Mouse (Mus musculus) MEL (cell line): ENCODE results near the gene Nudt9. TPM values are rescaled to one million over a fixed set of nuclear protein-coding genes. Genes with fewer than 3 reads are reported as not detected.

Source experiments
- DNase-seq: peaks from one replicate; pipeline ENCODE4 v3.0.0; 2011; ENCODE audit warnings: low read depth, low spot score
- H3K27ac ChIP-seq: 2 replicates; pipeline ENCODE4 v1.5.1; 2012; ENCODE audit warnings: low read depth, mild to moderate bottlenecking, control low read depth, low read length, moderate library complexity; ENCODE audit not compliant: control insufficient read depth
- H3K27me3 ChIP-seq, 2 experiments: fragments of 150-350 bp in 1 of 2; sonication (generic) in 1 of 2; 2 replicates each; pipeline ENCODE4 v1.6.1; 2012; ENCODE audit warnings: low read length in 2 of 2, mild to moderate bottlenecking in 2 of 2, improper control_type of control experiment in 1 of 2, moderate library complexity in 1 of 2; ENCODE audit not compliant: insufficient read depth in 2 of 2, control insufficient read depth in 1 of 2
- H3K36me3 ChIP-seq, 2 experiments: 2 replicates each; pipeline ENCODE4 v1.6.1; 2012 to 2014; ENCODE audit warnings: low read length in 2 of 2, improper control_type of control experiment in 1 of 2, inconsistent platforms in 1 of 2, mild to moderate bottlenecking in 1 of 2; ENCODE audit not compliant: insufficient read depth in 2 of 2, control insufficient read depth in 1 of 2
- H3K4me1 ChIP-seq, 2 experiments: fragments of 150-350 bp in 1 of 2; sonication (generic) in 1 of 2; 2 replicates each; pipeline ENCODE4 v1.6.1; 2012; ENCODE audit warnings: low read length in 2 of 2, improper control_type of control experiment in 1 of 2, mild to moderate bottlenecking in 1 of 2; ENCODE audit not compliant: insufficient read depth in 2 of 2, control insufficient read depth in 1 of 2
- H3K4me3 ChIP-seq, 2 experiments: fragments of 150-350 bp in 1 of 2; sonication (generic) in 1 of 2; 2 replicates each; pipeline ENCODE4 v1.5.1; 2012; ENCODE audit warnings: low read depth in 2 of 2, low read length in 2 of 2, mild to moderate bottlenecking in 2 of 2, moderate library complexity in 2 of 2, control low read depth in 1 of 2, improper control_type of control experiment in 1 of 2; ENCODE audit not compliant: control insufficient read depth in 1 of 2, insufficient read depth in 1 of 2
- H3K79me2 ChIP-seq: 2 replicates; pipeline ENCODE4 v1.6.1; 2012; ENCODE audit warnings: mild to moderate bottlenecking, low read length, moderate library complexity; ENCODE audit not compliant: control insufficient read depth, poor library complexity, insufficient read depth
- H3K9ac ChIP-seq: 2 replicates; pipeline ENCODE4 v1.6.1; 2012; ENCODE audit warnings: low read depth, mild to moderate bottlenecking, control low read depth, low read length, moderate library complexity; ENCODE audit not compliant: control insufficient read depth, poor library complexity, severe bottlenecking
- H3K9me3 ChIP-seq: fragments of 150-350 bp; sonication (generic); replicated peaks from 2 replicates; pipeline ENCODE4 v1.6.1; 2012; ENCODE audit warnings: mild to moderate bottlenecking, low read length, improper control_type of control experiment, moderate library complexity; ENCODE audit not compliant: insufficient read depth
- CHD1 ChIP-seq: IDR thresholded peaks from 2 replicates; pipeline ENCODE4 v1.6.1; 2012; ENCODE audit warnings: low read depth, mild to moderate bottlenecking, inconsistent platforms, low read length, improper control_type of control experiment
- CHD2 ChIP-seq: IDR thresholded peaks from 2 replicates; pipeline ENCODE4 v1.6.1; 2011; ENCODE audit warnings: low read length, improper control_type of control experiment
- ELF1 ChIP-seq: IDR thresholded peaks from 2 replicates; pipeline ENCODE4 v1.6.1; 2014; ENCODE audit warnings: low read depth, mild to moderate bottlenecking, inconsistent platforms, low read length, improper control_type of control experiment, moderate library complexity
- EP300 ChIP-seq, 2 experiments: IDR thresholded peaks; 2 replicates each; pipeline ENCODE4 v1.6.1; 2011; ENCODE audit warnings: improper control_type of control experiment in 2 of 2, low read length in 2 of 2, low read depth in 1 of 2, mild to moderate bottlenecking in 1 of 2
- ETS1 ChIP-seq: IDR thresholded peaks from 2 replicates; pipeline ENCODE4 v1.6.1; 2012; ENCODE audit warnings: low read depth, mild to moderate bottlenecking, inconsistent platforms, low read length, improper control_type of control experiment, moderate library complexity
- GABPA ChIP-seq: IDR thresholded peaks from 2 replicates; pipeline ENCODE4 v1.6.1; 2012; ENCODE audit warnings: low read depth, mild to moderate bottlenecking, inconsistent platforms, low read length, improper control_type of control experiment, moderate library complexity
- GATA1 ChIP-seq: IDR thresholded peaks from 2 replicates; pipeline ENCODE4 v1.6.1; 2011; ENCODE audit warnings: low read depth, low read length, improper control_type of control experiment
- JUND ChIP-seq: IDR thresholded peaks from 2 replicates; pipeline ENCODE4 v1.6.1; 2011; ENCODE audit warnings: low read depth, mild to moderate bottlenecking, improper control_type of control experiment, low read length
- MYB ChIP-seq: IDR thresholded peaks from 2 replicates; pipeline ENCODE4 v1.6.1; 2011; ENCODE audit warnings: mild to moderate bottlenecking, low read depth, low read length, improper control_type of control experiment
- MYC ChIP-seq: IDR thresholded peaks from 2 replicates; pipeline ENCODE4 v1.6.1; 2011; ENCODE audit warnings: low read depth, mild to moderate bottlenecking, low read length, improper control_type of control experiment, moderate library complexity
- POLR2A ChIP-seq, 2 experiments: IDR thresholded peaks; 2 replicates each; pipeline ENCODE4 v1.6.1; 2011 to 2012; ENCODE audit warnings: low read length in 2 of 2, mild to moderate bottlenecking in 2 of 2, control low read depth in 1 of 2, improper control_type of control experiment in 1 of 2, low read depth in 1 of 2, moderate library complexity in 1 of 2; ENCODE audit not compliant: control insufficient read depth in 1 of 2, insufficient read depth in 1 of 2, poor library complexity in 1 of 2
- POLR2AphosphoS5 ChIP-seq: IDR thresholded peaks from 2 replicates; pipeline ENCODE4 v1.6.1; 2012; ENCODE audit warnings: low read depth, borderline replicate concordance, mild to moderate bottlenecking, inconsistent platforms, low read length, moderate library complexity, mixed read lengths
- SIN3A ChIP-seq: IDR thresholded peaks from 2 replicates; pipeline ENCODE4 v1.6.1; 2012; ENCODE audit warnings: low read length, improper control_type of control experiment, inconsistent platforms
- SMC3 ChIP-seq: IDR thresholded peaks from 2 replicates; pipeline ENCODE4 v1.6.1; 2011; ENCODE audit warnings: low read depth, low read length, improper control_type of control experiment
- TCF12 ChIP-seq: IDR thresholded peaks from 2 replicates; pipeline ENCODE4 v1.6.1; 2014; ENCODE audit warnings: low read depth, mild to moderate bottlenecking, inconsistent platforms, low read length, improper control_type of control experiment, moderate library complexity
- UBTF ChIP-seq: IDR thresholded peaks from 2 replicates; pipeline ENCODE4 v1.6.1; 2012; ENCODE audit warnings: low read depth, mild to moderate bottlenecking, inconsistent platforms, low read length, improper control_type of control experiment, moderate library complexity, borderline replicate concordance; ENCODE audit not compliant: insufficient read depth
- ZC3H11A ChIP-seq: IDR thresholded peaks from 2 replicates; pipeline ENCODE4 v1.6.1; 2012; ENCODE audit warnings: low read depth, mild to moderate bottlenecking, inconsistent platforms, low read length, improper control_type of control experiment
- ZKSCAN1 ChIP-seq: IDR thresholded peaks from 2 replicates; pipeline ENCODE4 v1.6.1; 2012; ENCODE audit warnings: low read depth, mild to moderate bottlenecking, inconsistent platforms, low read length, improper control_type of control experiment, moderate library complexity
- ZNF384 ChIP-seq: IDR thresholded peaks from 2 replicates; pipeline ENCODE4 v1.6.1; 2012; ENCODE audit warnings: low read depth, mild to moderate bottlenecking, inconsistent platforms, low read length, improper control_type of control experiment
- polyA plus RNA-seq, 2 experiments: library from polyadenylated mRNA; stranded (reverse) in 1 of 2; unstranded in 1 of 2; fragments of >175 nt in 1 of 2; fragments of >200 nt in 1 of 2; gene quantifications; 2 replicates each; pipeline versions ENCODE4 v1.2.1 to v1.2.4; 2012; ENCODE audit warnings: low replicate concordance in 2 of 2, low read depth in 1 of 2; ENCODE audit not compliant: insufficient read length in 2 of 2, insufficient read depth in 1 of 2, missing spikeins in 1 of 2
- total RNA-seq: library from RNA; depleted of rRNA; stranded (reverse); fragments of 300-350 nt; gene quantifications from 2 replicates; pipeline ENCODE4 v1.2.3, GENCODE M21; 2012

Nudt9 gene
- total and polyA plus RNA-seq, 3 experiments, result 102 to 125 TPM; not detected in 1

DNA sequence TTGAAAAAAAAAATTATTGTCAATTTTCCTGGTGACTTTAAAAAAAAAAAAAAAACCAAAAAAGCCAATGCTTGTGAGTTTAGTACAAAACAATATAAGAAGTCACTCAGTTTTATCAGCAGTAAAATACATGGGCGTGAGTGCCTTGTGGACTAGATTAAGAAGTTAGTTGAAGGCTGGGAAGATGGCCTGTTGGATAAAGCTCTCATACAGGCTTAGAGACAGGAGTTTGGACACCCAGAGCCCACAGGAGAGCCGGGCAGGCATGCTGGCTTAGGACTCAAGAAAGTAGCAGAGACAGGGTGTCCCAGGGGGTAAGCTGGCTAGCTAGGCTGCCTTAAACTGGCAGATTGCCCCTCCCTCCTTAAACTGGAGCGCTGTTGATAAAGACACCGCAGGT is 8.8 kb downstream of the Nudt9 start:
- DNase-seq, result peak; percentile 43
- H3K9me3 ChIP-seq, result no peaks in the 10 kb centered on the region
- H3K79me2 ChIP-seq, result peaks cover 2% of the 10 kb centered on the region; the same call in 1 of the 2 replicates
- no peak overlapping the region for H3K9ac ChIP-seq
- peak overlapping the region; percentile 35 for H3K27ac ChIP-seq
- H3K4me3 ChIP-seq, result no peak overlapping the region
- peaks cover 6 to 8% of the 10 kb centered on the region in 2 experiments for H3K4me1 ChIP-seq
- TF ChIP-seq GATA1 (peak; percentile 82), ZC3H11A (no peak), TCF12 (peak; percentile 54; the same call in 1 of the 2 replicates), JUND (no peak), MYB (no peak), MYC (no peak), GABPA (no peak), SMC3 (no peak), ZKSCAN1 (0 out of 2 replicates have a peak, but pooled peaks have one; percentile 45), CHD1 (no peak), ZNF384 (peak; percentile 78), EP300 (IDR thresholded peaks at IDR 0.05; ENCODE audit: low read depth in 1 of 2, low read length in 2 of 2) (peak; percentile 35 to 81), ELF1 (no peak), ETS1 (no peak; the same call in 1 of the 2 replicates)
- peaks cover 12 to 14% of the 10 kb centered on the region in 2 experiments for H3K36me3 ChIP-seq
- H3K27me3 ChIP-seq, result no peaks in the 10 kb centered on the region

DNA sequence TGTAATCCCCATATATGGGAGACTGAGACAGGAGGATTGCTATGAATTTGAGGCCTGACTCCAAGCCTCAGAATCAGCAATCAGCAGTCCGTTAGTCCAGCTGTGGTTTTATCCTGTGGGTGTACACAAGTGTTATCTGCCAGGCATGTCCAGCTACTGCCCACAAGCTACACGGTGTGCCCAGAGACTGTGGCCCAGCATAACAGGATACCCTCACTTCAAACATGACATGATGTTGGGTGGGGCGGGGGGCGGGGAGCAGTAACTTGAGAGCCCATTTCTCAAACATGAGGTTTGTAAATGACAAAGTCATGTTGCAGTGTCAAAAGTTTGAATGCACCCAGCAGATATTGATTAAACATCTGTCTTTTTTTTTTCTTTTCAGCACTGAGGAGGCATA is 9.7 kb downstream of the Nudt9 start:
- H3K9me3 ChIP-seq, result no peaks in the 10 kb centered on the region
- 0 out of 2 replicates have a peak, but pooled peaks cover 2% of the 10 kb centered on the region for H3K79me2 ChIP-seq
- no peak overlapping the region for H3K9ac ChIP-seq
- no peak for TF ChIP-seq SIN3A
- TF ChIP-seq, all 39 proteins: peak for 0
- no peaks in the 10 kb centered on the region for H3K27me3 ChIP-seq
- no peak for DNase-seq
- H3K27ac ChIP-seq, result no peak overlapping the region
- H3K36me3 ChIP-seq, result peaks cover 12 to 14% of the 10 kb centered on the region in 2 experiments
- H3K4me3 ChIP-seq, result no peak overlapping the region
- H3K4me1 ChIP-seq, result peaks cover 6 to 8% of the 10 kb centered on the region in 2 experiments

DNA sequence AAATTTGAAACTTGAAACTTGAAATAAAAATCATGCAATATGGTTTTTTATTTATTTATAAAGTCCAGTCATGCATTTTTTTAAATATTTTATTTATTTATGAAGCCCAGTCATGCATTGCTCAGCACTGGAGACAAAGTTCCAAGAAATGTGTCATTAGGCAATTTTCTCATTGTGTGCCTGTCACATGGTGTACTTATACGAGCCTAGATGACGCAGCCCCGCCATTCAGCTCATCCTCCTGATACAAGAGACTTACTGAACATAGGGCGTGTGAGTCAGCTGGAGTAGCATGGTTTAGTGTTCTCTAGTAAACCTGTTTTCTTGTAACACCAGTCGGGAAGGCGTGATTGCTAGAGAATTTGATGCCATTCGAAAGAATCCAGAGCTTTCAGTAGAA is 10.2 kb downstream of the Nudt9 start:
- Histone ChIP-seq H3K9ac (no peak overlapping the region), H3K4me1 (peaks cover 6 to 11% of the 10 kb centered on the region in 2 experiments), H3K27ac (no peak overlapping the region), H3K9me3 (no peaks in the 10 kb centered on the region), H3K79me2 (0 out of 2 replicates have a peak, but pooled peaks cover 2% of the 10 kb centered on the region), H3K36me3 (peaks cover 12 to 14% of the 10 kb centered on the region in 2 experiments), H3K27me3 (no peaks in the 10 kb centered on the region), H3K4me3 (no peak overlapping the region)
- TF ChIP-seq MYC, result no peak
- no peak for TF ChIP-seq ZC3H11A
- no peak for TF ChIP-seq POLR2AphosphoS5
- no peak for TF ChIP-seq POLR2A (IDR thresholded peaks at IDR 0.05; ENCODE audit: control insufficient read depth in 1 of 2, insufficient read depth in 1 of 2, low read depth in 1 of 2, low read length in 2 of 2, poor library complexity in 1 of 2)
- TF ChIP-seq UBTF, result no peak
- TF ChIP-seq CHD2, result no peak
- DNase-seq, result no peak
